Mouse (Mus musculus) natural killer cell, adult 2 months (primary cell): ENCODE results near the gene Aldh8a1.
"Not testable (repeated sequence)": the region's sequence is repeated elsewhere in the genome, so short reads cannot be mapped to it uniquely, and the experiment has no call there.

Source experiments
- DNase-seq, 2 experiments: peaks; one replicate each; pipeline ENCODE4 v3.0.0; 2022; ENCODE audit warnings: low spot score in 2 of 2

The Aldh8a1 gene

DNA sequence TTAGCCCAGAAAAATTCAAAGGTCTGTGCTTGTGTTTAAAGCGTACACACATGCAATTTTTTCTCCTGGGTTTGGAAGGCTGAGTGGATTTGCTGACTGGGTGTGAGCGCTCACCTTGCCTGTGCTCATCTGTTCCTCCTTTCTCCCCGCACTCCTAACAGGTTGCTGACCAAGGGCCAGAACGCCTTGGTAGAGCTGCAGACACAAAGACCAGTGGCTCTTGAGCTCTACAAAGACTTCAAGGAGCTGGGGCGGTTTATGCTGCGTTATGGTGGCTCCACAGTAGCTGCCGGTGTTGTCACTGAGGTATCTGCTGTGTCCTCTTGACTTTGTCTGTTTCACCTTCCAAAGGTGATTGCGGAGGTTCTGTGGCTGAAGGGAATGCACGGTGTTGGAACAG, 9.6 kb upstream of the Aldh8a1 start:
- no peak for DNase-seq

DNA sequence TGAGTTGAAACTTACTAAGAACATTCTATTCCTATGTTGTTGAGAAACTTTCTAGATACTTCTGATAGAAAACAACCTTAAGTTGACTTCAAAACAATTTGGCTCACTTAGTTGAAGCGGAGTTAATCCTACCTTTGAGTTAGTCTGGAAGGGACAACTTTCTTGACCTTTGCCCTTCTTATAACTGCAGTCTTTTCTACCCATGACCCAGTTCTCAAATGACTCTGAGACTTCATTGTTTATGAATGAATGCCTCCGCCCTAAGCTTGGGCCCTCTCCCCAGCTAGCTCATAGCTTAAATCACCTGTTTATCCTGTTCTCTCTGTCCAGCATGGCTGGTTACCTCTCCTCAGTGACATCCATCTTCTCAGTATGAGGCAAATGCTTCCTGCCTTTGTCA, 7.5 kb upstream of the Aldh8a1 start:
- DNase-seq = no peak

DNA sequence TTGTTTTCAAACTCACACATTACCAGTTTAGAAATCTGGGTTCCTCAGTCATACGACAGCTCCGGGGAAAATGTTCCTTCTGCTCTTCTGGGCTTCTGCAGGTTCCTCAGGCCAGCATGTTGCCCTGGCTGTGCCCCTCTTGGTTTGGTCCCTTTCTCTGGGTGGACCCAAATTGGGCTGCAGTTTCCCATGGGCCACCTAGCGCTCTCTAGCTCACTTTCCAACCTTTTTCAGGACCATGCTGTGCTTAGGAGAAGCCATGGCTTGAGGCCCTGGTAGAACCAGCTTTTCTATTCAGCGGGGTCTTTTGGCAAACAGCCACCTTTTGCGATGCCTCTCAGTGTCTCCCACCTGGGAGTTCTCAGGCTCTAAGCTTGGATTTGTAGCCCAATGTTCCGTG, 4.8 kb upstream of the Aldh8a1 start:
- DNase-seq = no peak

DNA sequence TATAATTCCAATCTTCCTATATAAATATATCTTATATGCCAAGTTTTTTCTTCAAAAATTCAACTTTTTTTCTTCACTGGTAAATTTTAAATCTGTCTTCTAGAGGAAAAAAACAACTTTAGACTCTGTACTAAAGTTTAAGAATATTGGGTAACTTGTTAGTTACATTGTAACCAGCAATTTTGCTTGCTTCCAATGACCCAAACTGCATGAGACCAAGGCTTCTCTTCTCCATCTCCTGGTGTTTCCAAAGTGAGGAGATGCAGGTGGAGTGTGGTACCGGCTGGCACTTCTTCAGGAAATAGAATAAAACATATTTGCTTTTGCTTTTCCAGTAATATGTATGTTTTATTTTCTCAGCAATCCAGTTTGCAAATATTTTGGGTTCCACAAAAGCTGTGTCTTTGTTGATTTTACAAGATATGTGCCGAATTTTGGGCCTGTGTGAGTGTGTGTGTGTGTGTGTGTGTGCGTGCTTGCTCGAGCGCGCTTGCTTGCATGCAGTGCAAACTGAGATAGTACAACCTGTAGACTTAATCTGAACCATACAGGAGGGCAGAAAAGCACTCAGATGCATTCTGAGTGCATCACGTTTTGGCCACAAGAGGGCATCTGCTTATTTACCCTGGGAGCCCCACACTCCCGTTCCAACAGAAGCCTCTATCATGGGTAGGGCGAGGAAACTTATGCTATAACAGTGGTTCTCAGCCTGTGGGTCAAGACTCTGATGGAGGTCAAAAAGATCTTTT, 1.3 kb downstream of the Aldh8a1 start:
- DNase-seq = no peak

DNA sequence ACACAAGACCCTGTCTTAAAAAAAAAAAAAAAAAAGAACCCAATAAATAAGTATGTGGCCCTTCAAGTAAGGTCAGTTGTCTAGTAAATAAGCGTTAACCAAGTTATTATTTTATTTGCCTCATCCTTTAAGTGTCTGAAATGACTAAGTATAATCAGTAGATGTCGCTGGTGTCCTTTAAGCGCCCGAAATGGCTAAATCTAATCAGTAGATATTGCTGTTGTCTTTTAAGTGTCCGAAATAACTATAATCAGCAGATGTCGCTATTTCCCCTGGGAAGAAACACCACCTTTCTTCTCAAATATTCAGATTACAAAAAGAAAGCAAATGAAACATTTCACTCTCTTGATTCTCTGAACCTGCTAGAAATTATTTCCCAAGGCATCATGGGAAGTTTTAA, 5.8 kb downstream of the Aldh8a1 start:
- peak; percentile 5 to 35 for DNase-seq

DNA sequence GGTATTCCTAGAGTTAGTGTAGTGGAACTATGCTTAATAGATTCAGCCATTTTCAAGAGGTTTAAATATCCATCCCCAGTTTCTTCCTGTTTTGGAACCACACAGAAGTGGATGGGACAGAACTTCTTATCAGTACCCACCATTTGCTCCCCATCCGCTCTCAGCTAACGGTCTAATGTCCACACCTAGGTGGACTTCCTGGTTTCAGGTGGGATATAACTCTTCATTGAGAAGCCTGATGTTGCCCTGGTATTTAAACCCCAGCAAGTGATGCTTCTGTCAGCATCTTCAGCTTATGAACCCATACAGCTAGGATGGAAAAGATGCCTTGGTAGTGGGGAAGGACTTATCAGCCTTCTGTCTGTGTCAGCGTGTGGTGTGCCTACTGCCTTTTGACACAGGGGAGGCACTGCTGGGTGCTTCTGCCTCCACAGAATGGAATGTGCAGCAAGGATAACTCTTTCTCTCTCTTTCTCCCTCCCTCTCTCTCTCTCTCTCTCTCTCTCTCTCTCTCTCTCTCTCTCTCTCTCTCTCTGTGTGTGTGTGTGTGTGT, 8.1 kb downstream of the Aldh8a1 start:
- no peak for DNase-seq

DNA sequence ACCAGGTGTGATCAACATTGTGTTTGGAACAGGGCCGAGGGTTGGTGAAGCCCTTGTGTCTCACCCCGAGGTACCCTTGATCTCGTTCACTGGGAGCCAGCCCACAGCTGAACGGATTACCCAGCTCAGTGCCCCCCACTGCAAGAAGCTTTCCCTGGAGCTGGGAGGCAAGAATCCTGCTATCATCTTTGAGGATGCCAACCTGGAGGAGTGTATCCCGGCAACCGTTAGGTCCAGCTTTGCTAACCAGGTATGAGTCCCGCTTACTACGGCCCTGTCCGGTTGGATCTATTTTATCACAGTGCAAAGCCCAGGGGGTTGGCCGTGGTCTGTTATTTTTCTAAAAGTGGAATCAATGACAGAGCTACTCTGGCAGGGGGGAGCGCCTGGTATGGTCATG, 12.0 kb downstream of the Aldh8a1 start:
- DNase-seq = no peak

DNA sequence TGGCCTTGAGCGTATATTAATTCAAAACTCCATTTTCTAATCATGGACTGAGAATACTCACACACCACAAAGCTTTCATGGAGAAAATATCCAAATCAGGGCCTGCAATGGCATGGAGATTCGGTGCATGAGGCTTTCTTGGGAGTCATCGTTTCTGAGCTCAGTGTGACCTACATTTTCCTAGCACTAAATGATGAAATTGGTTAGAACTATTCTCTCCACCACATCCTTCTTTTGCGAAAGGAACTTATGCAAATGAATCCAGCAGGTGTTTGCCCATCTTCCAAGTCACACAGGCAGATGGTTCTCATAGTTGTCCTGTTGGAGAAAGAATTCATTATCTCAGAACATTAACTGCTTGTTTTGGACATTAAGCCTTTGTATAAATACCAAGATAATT, 13.3 kb downstream of the Aldh8a1 start:
- DNase-seq = no peak

DNA sequence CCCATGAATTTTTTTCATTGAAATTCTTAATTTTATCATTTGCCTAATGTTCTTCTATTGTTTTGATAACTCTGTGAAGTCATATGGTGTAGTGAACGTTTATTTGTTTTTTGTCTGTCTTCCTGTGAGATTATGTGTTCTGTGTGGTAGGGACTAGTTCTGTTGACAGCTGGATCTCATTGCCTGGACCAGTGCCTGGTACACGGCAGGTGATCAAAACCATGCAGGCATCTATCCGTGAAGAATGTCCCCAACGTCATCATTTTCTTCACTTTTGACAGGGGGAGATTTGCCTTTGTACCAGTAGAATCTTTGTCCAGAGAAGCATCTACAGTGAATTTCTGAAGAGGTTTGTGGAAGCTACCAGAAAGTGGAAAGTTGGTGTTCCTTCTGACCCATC, 14.2 kb downstream of the Aldh8a1 start:
- DNase-seq = no peak

DNA sequence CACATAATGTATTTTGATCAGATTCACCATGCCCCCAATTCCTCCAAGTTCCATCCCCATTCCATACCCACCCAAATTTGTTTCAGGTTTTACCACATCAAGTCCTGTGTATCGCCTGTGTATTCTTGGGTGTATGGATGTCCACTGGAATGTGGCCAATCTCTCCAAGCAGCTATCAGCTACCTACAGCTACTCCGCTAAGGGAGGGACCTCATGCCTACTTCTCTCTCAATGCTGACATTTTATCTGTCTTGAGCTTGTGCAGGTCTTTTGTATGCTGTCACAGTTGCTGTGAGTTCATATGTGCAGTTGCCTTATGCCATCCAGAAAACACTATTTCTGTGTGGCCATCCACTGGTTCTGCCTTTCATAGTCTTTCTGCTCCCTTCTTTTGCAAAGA, 16.3 kb downstream of the Aldh8a1 start:
- no peak for DNase-seq

DNA sequence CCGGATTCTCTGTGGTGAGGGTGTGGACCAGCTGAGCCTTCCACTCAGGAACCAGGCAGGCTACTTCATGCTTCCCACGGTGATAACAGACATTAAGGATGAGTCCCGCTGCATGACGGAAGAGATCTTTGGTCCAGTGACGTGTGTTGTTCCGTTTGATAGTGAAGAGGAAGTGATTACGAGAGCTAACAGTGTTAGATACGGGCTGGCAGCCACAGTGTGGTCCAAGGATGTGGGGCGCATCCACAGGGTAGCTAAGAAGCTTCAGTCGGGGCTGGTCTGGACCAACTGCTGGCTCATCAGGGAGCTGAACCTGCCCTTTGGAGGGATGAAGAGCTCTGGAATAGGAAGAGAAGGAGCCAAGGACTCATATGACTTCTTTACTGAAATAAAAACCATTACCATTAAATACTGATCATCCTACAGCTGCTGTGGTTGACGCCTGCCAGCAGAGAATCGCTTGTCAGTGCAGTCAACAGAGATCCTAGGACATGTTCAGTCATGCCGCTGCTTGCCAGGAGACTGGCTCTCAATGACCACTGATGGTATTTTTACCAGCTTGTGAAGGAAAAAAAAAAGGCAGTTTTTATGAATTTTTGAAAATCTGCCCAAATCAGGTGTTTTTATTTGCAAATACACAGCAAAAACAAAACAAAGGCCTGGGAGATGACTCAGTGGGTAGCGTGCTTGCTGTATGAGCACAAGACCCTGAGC, 18.5 kb downstream of the Aldh8a1 start:
- DNase-seq = no peak

DNA sequence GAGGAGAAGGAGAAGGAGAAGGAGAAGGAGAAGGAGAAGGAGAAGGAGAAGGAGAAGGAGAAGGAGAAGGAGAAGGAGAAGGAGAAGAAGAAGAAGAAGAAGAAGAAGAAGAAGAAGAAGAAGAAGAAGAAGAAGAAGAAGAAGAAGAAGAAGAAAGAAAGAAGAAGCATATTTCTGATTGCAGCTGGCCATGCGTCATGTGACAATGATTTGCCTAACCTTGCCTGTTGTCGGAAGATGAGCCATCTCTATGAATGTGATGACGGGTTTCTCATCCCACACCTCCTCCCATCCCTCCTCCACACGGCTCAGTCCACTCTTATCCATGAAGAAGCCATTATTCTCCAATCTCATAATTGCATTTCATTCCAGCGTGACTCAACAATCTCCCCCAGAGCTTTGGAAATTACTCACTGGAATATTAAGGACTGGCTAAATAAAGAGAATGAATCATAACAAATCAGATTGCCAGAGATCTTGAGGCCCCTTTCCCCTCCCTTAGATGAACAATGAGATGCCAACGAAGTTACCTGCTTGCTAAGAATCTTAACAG, 21.9 kb downstream of the Aldh8a1 start:
- not testable (repeated sequence) for DNase-seq

DNA sequence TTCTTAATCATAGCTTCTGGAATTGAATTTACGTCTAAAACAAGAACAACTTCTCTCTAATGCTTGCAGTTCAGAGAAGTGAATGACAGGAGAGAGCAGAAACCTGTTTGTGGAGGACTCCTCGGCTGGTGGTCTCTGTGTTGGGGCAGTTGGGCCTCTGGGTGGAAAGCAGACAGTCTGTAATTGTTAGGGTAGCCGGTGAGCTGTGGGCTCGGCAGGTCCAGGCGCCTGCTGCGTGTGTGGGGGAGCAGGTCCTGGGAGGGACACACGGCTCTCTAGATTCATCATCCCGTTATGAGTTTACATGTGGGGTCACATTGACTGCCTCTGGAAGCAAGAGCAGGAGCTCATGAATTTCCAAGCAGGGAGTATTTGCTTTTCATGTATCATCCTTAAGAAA, 22.5 kb downstream of the Aldh8a1 start:
- no peak for DNase-seq

DNA sequence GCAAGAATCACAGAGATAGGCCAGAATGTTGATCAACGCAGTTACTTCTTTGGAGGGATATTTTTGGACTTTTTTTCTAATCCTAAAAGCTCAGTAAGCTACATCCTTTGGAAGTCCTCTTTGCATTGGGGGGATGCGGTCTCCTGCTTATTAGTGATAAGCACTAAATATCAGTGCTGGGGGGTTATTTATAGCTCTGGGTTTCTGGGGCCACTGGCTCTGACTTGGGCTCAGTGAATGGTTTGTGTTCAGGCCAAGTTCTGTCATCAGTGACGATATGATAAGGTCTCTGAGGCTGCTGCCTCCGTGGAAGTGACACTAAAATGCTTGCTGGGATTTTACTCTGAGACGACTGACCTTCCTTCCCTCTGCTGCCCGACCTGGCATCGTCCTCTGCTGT, 22.9 kb downstream of the Aldh8a1 start:
- no peak for DNase-seq

DNA sequence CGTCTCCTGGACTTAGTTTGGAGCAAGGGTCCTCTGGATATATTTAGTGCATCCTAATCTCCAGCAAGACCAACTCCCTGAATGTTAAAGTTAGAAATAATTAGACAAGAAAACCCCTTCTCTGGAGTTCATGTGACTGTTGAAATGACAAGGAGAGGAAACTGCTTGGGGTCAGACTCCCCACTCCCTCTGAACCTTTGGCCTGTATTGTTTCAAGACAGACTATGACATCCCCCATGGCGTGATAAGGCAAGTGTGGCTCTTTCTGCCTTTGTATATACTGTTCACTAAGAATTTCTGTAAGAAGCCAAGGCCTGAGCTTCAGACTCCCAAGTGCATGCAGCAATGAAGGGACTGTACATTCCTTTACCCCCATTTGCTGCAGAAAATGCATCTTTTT, 23.4 kb downstream of the Aldh8a1 start:
- DNase-seq = no peak

DNA sequence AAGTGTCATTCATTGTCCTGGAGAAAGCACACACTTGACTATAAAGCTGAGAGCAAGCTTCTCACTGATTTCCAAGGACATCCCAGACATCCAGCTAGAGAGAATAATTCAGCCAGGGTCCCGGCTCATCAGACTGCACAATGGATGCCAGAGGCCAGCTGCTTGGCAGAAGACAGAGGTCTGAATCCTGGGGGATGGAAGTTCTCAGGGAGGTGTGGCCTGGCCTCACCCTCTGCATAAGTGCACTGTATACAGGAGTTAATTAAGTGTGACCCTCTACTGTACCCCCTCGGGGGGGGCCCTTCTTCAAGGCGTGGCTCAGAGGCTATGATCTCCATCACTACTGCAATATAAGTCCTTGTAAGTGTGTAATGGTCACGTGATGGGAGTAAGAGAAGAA, 24.2 kb downstream of the Aldh8a1 start:
- no peak for DNase-seq

DNA sequence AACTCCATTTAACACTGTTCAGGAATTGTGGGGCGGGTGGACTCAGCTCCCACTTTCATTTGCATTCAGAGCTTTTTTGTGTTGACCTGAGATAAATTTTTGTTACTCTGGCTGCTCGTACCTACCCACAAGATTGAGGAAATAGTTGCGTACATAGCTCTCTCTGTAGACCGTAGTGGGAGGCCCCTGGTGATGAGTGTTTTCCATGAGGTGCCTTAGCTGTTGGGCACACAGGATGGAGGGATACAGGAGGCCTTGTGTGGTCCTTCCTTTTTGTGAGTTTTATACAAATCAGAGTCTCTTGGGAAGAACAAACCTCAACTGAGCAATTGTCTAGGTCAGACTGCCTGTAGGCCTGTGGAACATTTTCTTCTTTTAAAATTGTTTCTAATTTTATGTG, 27.7 kb downstream of the Aldh8a1 start:
- no peak for DNase-seq

DNA sequence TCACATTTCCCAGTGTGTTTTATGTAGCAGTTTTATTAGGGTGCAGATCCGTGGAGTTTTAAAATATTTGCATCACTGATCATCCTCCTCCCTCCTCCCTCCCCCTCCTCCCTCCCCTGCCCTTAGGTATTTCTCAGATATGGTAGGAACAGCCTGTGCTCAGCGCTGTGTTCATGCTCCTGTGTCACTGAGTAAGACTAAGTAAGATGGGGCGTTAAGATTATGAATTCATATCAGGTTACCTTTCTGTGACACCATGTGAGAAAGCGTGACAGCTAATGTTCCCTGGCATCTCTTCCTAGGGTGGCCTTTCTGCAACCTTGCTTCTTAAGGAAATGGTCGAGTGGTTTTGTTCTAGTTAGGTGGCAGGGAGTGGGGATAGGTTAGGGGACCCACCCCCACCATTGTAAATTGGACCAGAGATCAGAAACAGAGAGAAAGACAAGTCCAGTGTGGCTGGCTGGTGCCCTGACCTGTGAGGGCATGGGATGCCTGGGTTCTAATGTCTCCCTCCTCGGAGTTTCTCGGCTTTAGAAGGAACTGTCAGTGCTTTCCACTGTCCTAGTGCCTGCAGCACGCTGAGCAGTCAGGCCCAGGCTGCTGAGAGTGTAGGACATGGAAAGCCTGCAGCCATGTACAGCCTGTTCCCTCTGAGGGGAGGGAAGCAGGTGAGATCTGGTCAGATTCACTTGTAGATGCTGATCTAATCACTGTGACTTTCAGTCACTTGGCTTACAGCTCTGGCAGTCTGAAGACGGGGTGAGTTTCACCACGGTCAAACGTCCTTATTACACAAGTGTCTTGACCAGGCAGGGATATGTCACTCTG, 28.8 kb downstream of the Aldh8a1 start:
- no peak for DNase-seq

DNA sequence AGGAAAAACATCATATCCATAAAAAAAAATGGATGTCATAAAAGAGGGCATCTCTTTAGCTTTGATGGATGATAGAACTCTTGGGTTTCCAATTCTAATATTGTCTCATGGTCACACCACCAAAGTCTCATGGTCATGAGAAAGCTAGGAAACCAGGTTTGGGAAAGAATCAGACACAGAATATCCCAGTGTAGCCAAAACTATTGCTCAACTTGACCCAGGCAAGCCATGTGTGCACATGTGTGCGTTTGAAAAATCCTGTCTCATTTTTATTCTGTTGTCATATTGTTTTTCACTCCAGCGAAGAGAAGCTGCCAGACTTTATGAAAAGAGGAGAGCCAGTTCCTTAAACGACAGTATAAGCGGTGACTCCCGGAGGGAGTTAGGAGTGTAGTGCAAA, 33.6 kb downstream of the Aldh8a1 start:
- no peak for DNase-seq

DNA sequence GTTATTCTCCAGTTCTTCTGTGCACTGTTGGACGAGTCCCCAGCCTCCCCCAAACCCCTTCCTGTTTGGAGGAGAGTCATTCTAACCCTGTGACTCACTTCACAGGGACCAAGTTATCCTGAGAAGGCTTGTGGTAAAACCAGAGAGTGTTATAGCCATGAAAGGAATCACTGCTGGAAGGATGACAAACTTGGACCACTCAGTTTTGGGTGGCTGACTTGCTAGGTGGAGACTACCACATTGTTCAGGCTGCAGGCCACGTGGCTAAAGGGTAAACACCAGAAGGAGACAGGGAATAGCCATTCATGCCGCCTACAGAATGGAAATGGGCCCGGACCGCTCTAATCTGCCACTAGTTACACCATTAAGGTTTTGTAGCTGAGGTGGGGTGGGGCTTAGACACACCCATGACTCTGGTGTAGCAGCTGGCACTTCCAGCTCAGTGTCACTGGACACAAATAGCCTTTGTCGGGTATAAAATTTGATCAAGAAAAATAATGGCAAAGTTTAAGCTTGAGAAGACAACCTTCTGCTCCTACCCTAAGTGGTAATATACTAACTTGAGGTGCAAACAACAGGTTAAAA, 34.6 kb downstream of the Aldh8a1 start:
- DNase-seq = no peak

DNA sequence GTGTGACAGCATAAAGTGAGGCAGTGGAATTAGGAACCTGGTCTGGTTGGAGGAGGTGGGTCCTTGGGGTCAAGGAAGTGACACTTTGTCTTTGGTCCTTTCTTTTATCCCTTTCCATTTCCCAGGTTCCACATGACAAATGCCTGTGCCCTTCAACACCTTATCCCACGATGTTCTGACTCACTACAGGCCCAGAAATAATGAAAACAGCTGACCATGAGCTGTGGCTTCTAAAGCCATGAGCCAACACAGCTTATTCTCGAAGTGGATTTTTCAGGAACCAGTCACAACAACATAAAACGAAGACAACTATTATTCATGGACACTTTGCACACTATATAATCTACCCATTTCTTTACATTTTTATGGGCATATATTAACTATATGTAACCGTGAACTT, 37.9 kb downstream of the Aldh8a1 start:
- DNase-seq = no peak

DNA sequence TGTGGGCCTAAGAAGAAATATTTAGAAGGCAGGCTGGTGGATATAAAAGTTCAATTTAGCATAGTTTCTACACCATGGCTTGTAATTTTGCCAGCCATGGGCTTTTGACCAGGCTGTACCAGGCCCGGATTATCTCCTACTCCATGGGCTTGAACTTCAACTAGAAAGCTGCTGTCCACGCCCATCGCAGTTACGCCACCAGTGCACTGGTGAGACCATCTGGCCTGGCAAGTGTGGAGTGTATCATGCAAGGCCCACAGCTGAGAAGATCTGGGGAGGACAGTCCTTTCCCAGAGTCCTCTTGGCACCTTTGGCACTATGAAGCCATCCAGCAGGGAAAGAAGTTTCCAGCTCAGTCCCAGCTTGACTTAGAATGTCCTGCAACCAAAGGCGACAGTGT, 39.1 kb downstream of the Aldh8a1 start:
- no peak for DNase-seq
